Mouse (Mus musculus) liver, embryonic 14.5 days (tissue): ENCODE measurements at regions not wholly inside any gene's neighbourhood (a gene's known extent, or its start where the extent isn't known, plus 50 kb on each side); places are given as distances from the start of the nearest gene placed in this dataset.

Source experiments
- CTCF ChIP-seq: IDR thresholded peaks from 2 replicates; pipeline ENCODE4 v1.5.1; 2016; ENCODE audit warnings: antibody characterized with exemption, low read depth, control low read depth
- EP300 ChIP-seq: IDR thresholded peaks from 2 replicates; pipeline ENCODE4 v1.6.1; 2016; ENCODE audit warnings: antibody characterized with exemption, low read depth

- no peak for TF ChIP-seq CTCF
- no peak for TF ChIP-seq EP300
These were observed 161.0 kb upstream of the Dnajc19 start for GRCm38 (mm10) chr3:34242126-34242525.
